22 mouse cellular contexts compared by ENCODE assay signal in the genomic region with DNA sequence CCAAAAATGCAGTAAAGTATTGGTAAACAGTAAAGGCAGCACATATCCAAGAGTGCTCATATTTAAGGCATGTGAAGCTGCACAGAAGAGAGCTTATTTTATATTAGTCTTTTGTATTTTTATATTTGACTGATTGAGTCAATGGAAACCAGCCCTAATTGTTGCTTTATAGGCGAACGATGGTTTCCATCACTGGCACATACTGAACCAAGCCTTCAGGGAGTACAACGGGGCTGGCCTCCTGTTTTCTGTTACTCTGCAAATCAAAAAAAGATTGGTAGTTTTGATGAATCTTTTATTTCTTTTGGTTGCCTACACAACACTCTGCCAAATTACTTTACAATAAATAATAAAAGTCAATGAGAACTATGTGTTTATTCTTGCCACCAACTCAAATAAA.
DNase-seq lines count a peak whose midpoint lies in the region; ATAC-seq lines count a peak whose summit lies in the region.
"Had no signal": no experiment of that assay in that cellular context is flagged by ENCODE, and none has a peak within 500 bp of the region (broad histone marks: within the 10 kb centered on the region; RNA-seq: fewer than 3 reads in every experiment).

No protein-coding gene starts in this region.

- no peak overlapping the region for H3K27ac ChIP-seq in limb, embryonic 10.5 days
- no peak overlapping the region for H3K27ac ChIP-seq in limb, embryonic 11.5 days (replicated peaks; ENCODE audit: low read depth, low read length)
- no peak overlapping the region for H3K27ac ChIP-seq in limb, embryonic 12.5 days

- H3K4me1 ChIP-seq in limb, embryonic 10.5 days = peaks cover 19% of the 10 kb centered on the region
- peaks cover 8% of the 10 kb centered on the region; the same call in 1 of the 2 replicates for H3K4me1 ChIP-seq in limb, embryonic 11.5 days (ENCODE audit: control insufficient read depth, insufficient read depth, low read length)
- H3K4me1 ChIP-seq in limb, embryonic 12.5 days (replicated peaks) = peaks cover 9% of the 10 kb centered on the region; the same call in 1 of the 2 replicates

- H3K27me3 ChIP-seq in limb, embryonic 10.5 days (ENCODE audit: low read depth, poor library complexity, severe bottlenecking) = no peaks in the 10 kb centered on the region
- no peaks in the 10 kb centered on the region for H3K27me3 ChIP-seq in limb, embryonic 11.5 days (ENCODE audit: control insufficient read depth, insufficient read depth, low read length)
- H3K27me3 ChIP-seq in limb, embryonic 12.5 days = no peaks in the 10 kb centered on the region
- H3K27me3 ChIP-seq: CH12.LX, Patski had no signal

- no peak overlapping the region for H3K9ac ChIP-seq in limb, embryonic 11.5 days (ENCODE audit: low read length)
- no peak overlapping the region for H3K9ac ChIP-seq in limb, embryonic 12.5 days (replicated peaks)

- H3K9me3 ChIP-seq in limb, embryonic 10.5 days (replicated peaks) = no peaks in the 10 kb centered on the region
- H3K9me3 ChIP-seq in limb, embryonic 11.5 days (ENCODE audit: control insufficient read depth, low read length) = no peaks in the 10 kb centered on the region
- H3K9me3 ChIP-seq in limb, embryonic 12.5 days = no peaks in the 10 kb centered on the region
- H3K9me3 ChIP-seq: G1E had no signal

- peak; percentile 88 for DNase-seq in forelimb bud, embryonic 11.5 days (ENCODE audit: low read depth, low spot score)
- peak; percentile 56 for DNase-seq in limb, embryonic 10.5 days (ENCODE audit: low spot score)
- peak; percentile 78 for DNase-seq in limb, embryonic 11.5 days (ENCODE audit: low spot score)
- no peak for DNase-seq in retina, postnatal 1 day
- DNase-seq in cerebellum, postnatal 36 days = no peak
- no peak for DNase-seq in lung, postnatal 36 days
- no peak for DNase-seq in kidney, postnatal 25 days
- DNase-seq: adrenal gland, adult 2 months; adrenal gland, adult 8-10 months; adrenal gland, postnatal 10 days; adrenal gland, postnatal 14 days; adrenal gland, postnatal 25 days; adrenal gland, postnatal 36 days; B cell, adult 2 months; cerebellum, adult 11 months; cerebellum, adult 11-12 months had no signal

- H3K36me3 ChIP-seq in limb, embryonic 10.5 days = no peaks in the 10 kb centered on the region
- no peaks in the 10 kb centered on the region for H3K36me3 ChIP-seq in limb, embryonic 11.5 days (ENCODE audit: control insufficient read depth, insufficient read depth, low read length)
- no peaks in the 10 kb centered on the region for H3K36me3 ChIP-seq in limb, embryonic 12.5 days
- H3K36me3 ChIP-seq: G1E had no signal

- no peak overlapping the region for H3K4me3 ChIP-seq in limb, embryonic 10.5 days
- no peak overlapping the region for H3K4me3 ChIP-seq in limb, embryonic 11.5 days (ENCODE audit: low read depth, low read length)
- H3K4me3 ChIP-seq in limb, embryonic 12.5 days (replicated peaks) = no peak overlapping the region

- ATAC-seq in limb, embryonic 11.5 days (ENCODE audit: insufficient number of reproducible peaks, low FRiP score, low TSS enrichment, low read depth) = no peak
- ATAC-seq in limb, embryonic 12.5 days (ENCODE audit: insufficient number of reproducible peaks, insufficient read depth, low FRiP score, low TSS enrichment, low read depth) = 0 out of 2 replicates have a peak, but pooled peaks have one; percentile 52
- ATAC-seq: activated CD4-positive, CD25-positive, alpha-beta regulatory T cell, adult 4 months; CD4-positive, CD25-positive, alpha-beta regulatory T cell, adult 4 months; Patski had no signal

- 49% methylated on average over 3 of the region's 3 CpGs for WGBS in limb, embryonic 10.5 days
- 29% methylated on average over 3 of the region's 3 CpGs for WGBS in limb, embryonic 11.5 days
- WGBS in limb, embryonic 12.5 days = 29% methylated on average over 3 of the region's 3 CpGs

- no peak overlapping the region for H3K4me2 ChIP-seq in limb, embryonic 11.5 days (ENCODE audit: low read depth, severe bottlenecking)
- no peak overlapping the region for H3K4me2 ChIP-seq in limb, embryonic 12.5 days

Comparison
In these comparisons a context has a peak if more than half of its experiments do, and no peak if none do; other contexts are left out.
1. DNase-seq: peak in forelimb bud, embryonic 11.5 days (single experiment), limb, embryonic 10.5 days (single experiment) and limb, embryonic 11.5 days (single experiment); none in retina, postnatal 1 day (single experiment), cerebellum, postnatal 36 days (0 of 2), lung, postnatal 36 days (single experiment) and kidney, postnatal 25 days (0 of 2).